ENCODE assay signal across 24 mouse cellular contexts in genomic region chr2:160148936-160149335, GRCm38 (mm10).
"Had no signal": no experiment of that assay in that cellular context is flagged by ENCODE, and none has a peak within 500 bp of the region (broad histone marks: within the 10 kb centered on the region; RNA-seq: fewer than 3 reads in every experiment).

No protein-coding gene starts in this region.

- H3K4me1 ChIP-seq: heart, embryonic 10.5 days; heart, embryonic 12.5 days; hindbrain, embryonic 10.5 days; hindbrain, embryonic 12.5 days; intestine, embryonic 15.5 days; limb, embryonic 10.5 days; limb, embryonic 12.5 days; liver, embryonic 13.5 days; liver, embryonic 15.5 days had no signal

- H3K4me2 ChIP-seq: heart, embryonic 12.5 days; hindbrain, embryonic 12.5 days; hindbrain, embryonic 14.5 days; intestine, embryonic 15.5 days; limb, embryonic 12.5 days; liver, embryonic 11.5 days; liver, embryonic 13.5 days; liver, embryonic 15.5 days had no signal

- H3K27ac ChIP-seq: heart, adult 2 months; heart, embryonic 10.5 days; hindbrain, embryonic 10.5 days; hindbrain, embryonic 12.5 days; hindbrain, embryonic 14.5 days; intestine, embryonic 15.5 days; layer of hippocampus, adult 2 months; left cerebral cortex, adult 2 months; limb, embryonic 10.5 days; limb, embryonic 12.5 days; liver, embryonic 13.5 days; liver, embryonic 15.5 days had no signal

- H3K9ac ChIP-seq: heart, embryonic 12.5 days; hindbrain, embryonic 12.5 days; hindbrain, embryonic 14.5 days; intestine, embryonic 15.5 days; limb, embryonic 12.5 days; liver, embryonic 13.5 days; liver, embryonic 15.5 days had no signal

- H3K27me3 ChIP-seq: heart, embryonic 12.5 days; hindbrain, embryonic 12.5 days; intestine, embryonic 15.5 days; limb, embryonic 12.5 days; liver, embryonic 13.5 days; liver, embryonic 15.5 days had no signal

- DNase-seq: gastrocnemius, postnatal 14 days; gastrocnemius, postnatal 36 days; heart, adult 2 months; heart, postnatal 10 days; heart, postnatal 4 days; kidney, adult 18-20 months; kidney, adult 8-10 months; kidney, postnatal 10 days; kidney, postnatal 25 days; kidney, postnatal 4 days; liver; liver, embryonic 13.5 days had no signal

- H3K36me3 ChIP-seq: heart, embryonic 10.5 days; heart, embryonic 12.5 days; hindbrain, embryonic 10.5 days; hindbrain, embryonic 12.5 days; intestine, embryonic 15.5 days; limb, embryonic 10.5 days; limb, embryonic 12.5 days; liver, embryonic 13.5 days; liver, embryonic 15.5 days had no signal

- H3K4me3 ChIP-seq: heart, adult 2 months; heart, embryonic 10.5 days; heart, embryonic 12.5 days; hindbrain, embryonic 10.5 days; hindbrain, embryonic 12.5 days; intestine, embryonic 15.5 days; layer of hippocampus, adult 2 months; left cerebral cortex, adult 2 months; limb, embryonic 10.5 days; limb, embryonic 12.5 days; liver, embryonic 13.5 days; liver, embryonic 15.5 days had no signal

- H3K9me3 ChIP-seq: heart, embryonic 10.5 days; heart, embryonic 12.5 days; hindbrain, embryonic 10.5 days; hindbrain, embryonic 12.5 days; intestine, embryonic 15.5 days; limb, embryonic 10.5 days; limb, embryonic 12.5 days; liver, embryonic 13.5 days; liver, embryonic 15.5 days had no signal
